Mouse (Mus musculus): ENCODE measurements around the gene Mab21l3. TPM values are rescaled to one million over a fixed set of nuclear protein-coding genes. Genes with fewer than 3 reads are reported as not detected.
"Not testable (repeated sequence)": the region's sequence is repeated elsewhere in the genome, so short reads cannot be mapped to it uniquely, and the experiment has no call there.

Gene Mab21l3
- polyA plus RNA-seq, 1 experiment from 2014 or later = 1.0 TPM

- Histone ChIP-seq H3K9me3 (replicated peaks) (no peaks in the 10 kb centered on the region), H3K4me3 (peak overlapping the region; percentile 33), H3K4me1 (peaks cover 34% of the 10 kb centered on the region), H3K36me3 (no peaks in the 10 kb centered on the region), H3K27me3 (ENCODE audit: low read depth, poor library complexity, severe bottlenecking) (no peaks in the 10 kb centered on the region), H3K27ac (peak overlapping the region; percentile 65)
- DNase-seq (ENCODE audit: low spot score) = peak; percentile 83
- 1% methylated on average over 8 of the region's 8 CpGs for WGBS
These were observed 12.7 kb downstream of the Mab21l3 start for GRCm38 (mm10) chr3:101836045-101836444.

- DNase-seq (ENCODE audit: low spot score) = peak; percentile 52
- Histone ChIP-seq H3K27me3 (ENCODE audit: low read depth, poor library complexity, severe bottlenecking) (no peaks in the 10 kb centered on the region), H3K4me3 (no peak overlapping the region), H3K4me1 (peaks cover 45% of the 10 kb centered on the region), H3K9me3 (replicated peaks) (no peaks in the 10 kb centered on the region), H3K27ac (peak overlapping the region; percentile 56), H3K36me3 (no peaks in the 10 kb centered on the region)
- 36% methylated on average over 10 of the region's 10 CpGs for WGBS
These were observed 17.4 kb downstream of the Mab21l3 start for GRCm38 (mm10) chr3:101831189-101831858.

GRCm38 (mm10) chr3:101829881-101830616 is 18.7 kb downstream of the Mab21l3 start:
- Histone ChIP-seq H3K4me1 (peaks cover 38% of the 10 kb centered on the region), H3K4me3 (no peak overlapping the region), H3K27ac (no peak overlapping the region), H3K27me3 (ENCODE audit: low read depth, poor library complexity, severe bottlenecking) (no peaks in the 10 kb centered on the region), H3K9me3 (replicated peaks) (no peaks in the 10 kb centered on the region), H3K36me3 (no peaks in the 10 kb centered on the region)
- 77% methylated on average over 10 of the region's 10 CpGs for WGBS
- no peak for DNase-seq (ENCODE audit: low spot score)

GRCm38 (mm10) chr3:101828595-101828994 is 20.2 kb downstream of the Mab21l3 start:
- 45% methylated on average over 3 of the region's 3 CpGs for WGBS

GRCm38 (mm10) chr3:101827220-101827715 is 21.5 kb downstream of the Mab21l3 start:
- 85% methylated on average over 6 of the region's 6 CpGs for WGBS

More at GRCm38 (mm10) chr3:101828595-101828994, 20.2 kb downstream of the Mab21l3 start:
- no peaks in the 10 kb centered on the region for H3K36me3 ChIP-seq
- peak overlapping the region; percentile 36; the same call in 1 of the 2 replicates for H3K27ac ChIP-seq
- H3K4me1 ChIP-seq = peaks cover 36% of the 10 kb centered on the region
- no peaks in the 10 kb centered on the region for H3K9me3 ChIP-seq (replicated peaks)
- H3K27me3 ChIP-seq (ENCODE audit: low read depth, poor library complexity, severe bottlenecking) = no peaks in the 10 kb centered on the region
- no peak for DNase-seq (ENCODE audit: low spot score)
- H3K4me3 ChIP-seq = no peak overlapping the region

GRCm38 (mm10) chr3:101824338-101824737 is 24.4 kb downstream of the Mab21l3 start:
- Histone ChIP-seq H3K36me3 (no peaks in the 10 kb centered on the region), H3K27ac (no peak overlapping the region), H3K4me3 (no peak overlapping the region), H3K4me1 (peaks cover 15% of the 10 kb centered on the region), H3K9me3 (replicated peaks) (no peaks in the 10 kb centered on the region), H3K27me3 (ENCODE audit: low read depth, poor library complexity, severe bottlenecking) (no peaks in the 10 kb centered on the region)
- no peak for DNase-seq (ENCODE audit: low spot score)
- 92% methylated on average over 9 of the region's 9 CpGs for WGBS

More at GRCm38 (mm10) chr3:101827220-101827715, 21.5 kb downstream of the Mab21l3 start:
- Histone ChIP-seq H3K27me3 (ENCODE audit: low read depth, poor library complexity, severe bottlenecking) (no peaks in the 10 kb centered on the region), H3K4me3 (no peak overlapping the region), H3K27ac (no peak overlapping the region), H3K36me3 (no peaks in the 10 kb centered on the region), H3K4me1 (peaks cover 34% of the 10 kb centered on the region), H3K9me3 (replicated peaks) (no peaks in the 10 kb centered on the region)
- no peak for DNase-seq (ENCODE audit: low spot score)

- no peak overlapping the region for H3K27ac ChIP-seq
- H3K4me3 ChIP-seq = no peak overlapping the region
- DNase-seq (ENCODE audit: low spot score) = no peak
- H3K9me3 ChIP-seq (replicated peaks) = no peaks in the 10 kb centered on the region
- H3K36me3 ChIP-seq = no peaks in the 10 kb centered on the region
- 0 out of 2 replicates have a peak, but pooled peaks cover 6% of the 10 kb centered on the region for H3K4me1 ChIP-seq
- WGBS = 76% methylated on average over 5 of the region's 5 CpGs
- H3K27me3 ChIP-seq (ENCODE audit: low read depth, poor library complexity, severe bottlenecking) = no peaks in the 10 kb centered on the region
These were observed 26.7 kb downstream of the Mab21l3 start for GRCm38 (mm10) chr3:101822052-101822451.

GRCm38 (mm10) chr3:101820708-101821107 is 28.1 kb downstream of the Mab21l3 start:
- not testable (repeated sequence) for H3K4me3 ChIP-seq; H3K27me3 ChIP-seq (ENCODE audit: low read depth, poor library complexity, severe bottlenecking); H3K9me3 ChIP-seq (replicated peaks); H3K4me1 ChIP-seq; H3K27ac ChIP-seq; H3K36me3 ChIP-seq; DNase-seq (ENCODE audit: low spot score)
- 83% methylated on average over 3 of the region's 3 CpGs for WGBS

- no peaks in the 10 kb centered on the region for H3K36me3 ChIP-seq
- no peaks in the 10 kb centered on the region for H3K9me3 ChIP-seq (replicated peaks)
- no peak overlapping the region for H3K4me3 ChIP-seq
- 81% methylated on average over 3 of the region's 3 CpGs for WGBS
- no peaks in the 10 kb centered on the region for H3K27me3 ChIP-seq (ENCODE audit: low read depth, poor library complexity, severe bottlenecking)
- no peak overlapping the region; the same call in 1 of the 2 replicates for H3K27ac ChIP-seq
- DNase-seq (ENCODE audit: low spot score) = no peak
- peaks cover 2% of the 10 kb centered on the region; the same call in 1 of the 2 replicates for H3K4me1 ChIP-seq
These were observed 32.8 kb downstream of the Mab21l3 start for GRCm38 (mm10) chr3:101816006-101816405.

- H3K9me3 ChIP-seq (replicated peaks) = no peaks in the 10 kb centered on the region
- H3K27ac ChIP-seq = 0 out of 2 replicates have a peak overlapping the region, but pooled peaks have one; percentile 2
- WGBS = 81% methylated on average over 9 of the region's 9 CpGs
- no peak overlapping the region for H3K4me3 ChIP-seq
- no peaks in the 10 kb centered on the region for H3K36me3 ChIP-seq
- no peak for DNase-seq (ENCODE audit: low spot score)
- H3K4me1 ChIP-seq = peaks cover 2% of the 10 kb centered on the region; the same call in 1 of the 2 replicates
- no peaks in the 10 kb centered on the region for H3K27me3 ChIP-seq (ENCODE audit: low read depth, poor library complexity, severe bottlenecking)
These were observed 34.0 kb downstream of the Mab21l3 start for GRCm38 (mm10) chr3:101814790-101815189.

GRCm38 (mm10) chr3:101812341-101812962 is 36.3 kb downstream of the Mab21l3 start:
- peak overlapping the region; percentile 7; the same call in 1 of the 2 replicates for H3K27ac ChIP-seq
- peak; percentile 78 for DNase-seq (ENCODE audit: low spot score)
- no peaks in the 10 kb centered on the region for H3K9me3 ChIP-seq (replicated peaks)
- 67% methylated on average over 10 of the region's 10 CpGs for WGBS
- peaks cover 8% of the 10 kb centered on the region; the same call in 1 of the 2 replicates for H3K4me1 ChIP-seq
- H3K4me3 ChIP-seq = no peak overlapping the region
- no peaks in the 10 kb centered on the region for H3K27me3 ChIP-seq (ENCODE audit: low read depth, poor library complexity, severe bottlenecking)
- no peaks in the 10 kb centered on the region for H3K36me3 ChIP-seq

GRCm38 (mm10) chr3:101811931-101812330 is 36.8 kb downstream of the Mab21l3 start:
- Histone ChIP-seq H3K27me3 (ENCODE audit: low read depth, poor library complexity, severe bottlenecking) (no peaks in the 10 kb centered on the region), H3K36me3 (no peaks in the 10 kb centered on the region), H3K4me3 (no peak overlapping the region), H3K4me1 (peaks cover 12% of the 10 kb centered on the region; the same call in 1 of the 2 replicates), H3K9me3 (replicated peaks) (no peaks in the 10 kb centered on the region), H3K27ac (no peak overlapping the region; the same call in 1 of the 2 replicates)
- 74% methylated on average over 4 of the region's 4 CpGs for WGBS
- DNase-seq (ENCODE audit: low spot score) = no peak
